Mouse (Mus musculus): ENCODE results near the gene Cdipt. TPM values are rescaled to one million over a fixed set of nuclear protein-coding genes. Genes with fewer than 3 reads are reported as not detected.

The Cdipt gene
- 251 and 278 TPM in 2 replicates for polyA plus RNA-seq (2012; rRNA removed; ENCODE audit: low replicate concordance)

GRCm38 (mm10) chr7:126975893-126975949 is at the start of gene Cdipt:
Gene Cdipt, plus strand, starts transcription at chr7:126975914.

GRCm38 (mm10) chr7:126928384-126929037 is 47.2 kb upstream of the Cdipt start, which contains the start of gene Kctd13:
Gene Kctd13, plus strand, starts transcription at chr7:126928879.

GRCm38 (mm10) chr7:126949403-126949792 is 26.3 kb upstream of the Cdipt start, which contains the start of gene Asphd1:
Gene Asphd1, minus strand, starts transcription at chr7:126949582.

GRCm38 (mm10) chr7:126949793-126950646 is 25.7 kb upstream of the Cdipt start, which contains the start of gene Sez6l2:
Gene Sez6l2, plus strand, starts transcription at chr7:126950563.

GRCm38 (mm10) chr7:126975950-126976866 is 494 bp downstream of the Cdipt start, which contains the start of gene Cdiptos:
Gene Cdiptos, minus strand, starts transcription at chr7:126976098.

GRCm38 (mm10) chr7:127014320-127014719 is 38.6 kb downstream of the Cdipt start, which contains the start of gene Mvp:
Gene Mvp, minus strand, starts transcription at chr7:127014621.

GRCm38 (mm10) chr7:127016481-127016485 is 40.6 kb downstream of the Cdipt start, which contains the start of gene Pagr1b:
Gene Pagr1b, minus strand, starts transcription at chr7:127016484.

GRCm38 (mm10) chr7:127016971-127017949 is 41.5 kb downstream of the Cdipt start, which contains the start of gene Pagr1a:
Gene Pagr1a, minus strand, starts transcription at chr7:127017352.

GRCm38 (mm10) chr7:127020901-127021562 is 45.3 kb downstream of the Cdipt start, which contains the start of the genes Gm42742 and Prrt2:
Gene Gm42742, minus strand, starts transcription at chr7:127021097.
Gene Prrt2, minus strand, starts transcription at chr7:127021211.

GRCm38 (mm10) chr7:127026984-127027726 is 51.4 kb downstream of the Cdipt start, which contains the start of gene Maz:
Gene Maz, minus strand, starts transcription at chr7:127027037.

Other genes starting within 250 kb of the Cdipt start
- 204 and 252 TPM in 2 replicates for gene Mapk3, start 216.3 kb upstream of the Cdipt start, polyA plus RNA-seq (2012; rRNA removed; ENCODE audit: low replicate concordance)
- gene Gdpd3, start 209.6 kb upstream of the Cdipt start, polyA plus RNA-seq (2012; rRNA removed; ENCODE audit: low replicate concordance), result 40.1 and 57.3 TPM in 2 replicates
- gene Ypel3, start 199.0 kb upstream of the Cdipt start, polyA plus RNA-seq (2012; rRNA removed; ENCODE audit: low replicate concordance), result 391 and 922 TPM in 2 replicates
- 11.6 and 16.3 TPM in 2 replicates for gene Tbx6, start 194.4 kb upstream of the Cdipt start, polyA plus RNA-seq (2012; rRNA removed; ENCODE audit: low replicate concordance)
- 180 and 199 TPM in 2 replicates for gene Ppp4c, start 183.4 kb upstream of the Cdipt start, polyA plus RNA-seq (2012; rRNA removed; ENCODE audit: low replicate concordance)
- gene Fam57b, start 178.2 kb upstream of the Cdipt start, polyA plus RNA-seq (2012; rRNA removed; ENCODE audit: low replicate concordance), result 44.5 and 50.4 TPM in 2 replicates
- gene 4930451I11Rik, start 144.3 kb upstream of the Cdipt start, polyA plus RNA-seq (2012; rRNA removed; ENCODE audit: low replicate concordance), result not detected in 2 replicates
- 0.04 TPM in 1 of 2 replicates, not detected in the other for gene Doc2a, start 128.5 kb upstream of the Cdipt start, polyA plus RNA-seq (2012; rRNA removed; ENCODE audit: low replicate concordance)
- 2.8 and 3.3 TPM in 2 replicates for gene Hirip3, start 113.9 kb upstream of the Cdipt start, polyA plus RNA-seq (2012; rRNA removed; ENCODE audit: low replicate concordance)
- 67.6 and 89.1 TPM in 2 replicates for gene Ino80e, start 113.5 kb upstream of the Cdipt start, polyA plus RNA-seq (2012; rRNA removed; ENCODE audit: low replicate concordance)
- gene Taok2, start 91.2 kb upstream of the Cdipt start, polyA plus RNA-seq (2012; rRNA removed; ENCODE audit: low replicate concordance), result 75.5 and 171 TPM in 2 replicates
- gene Tmem219, start 53.0 kb upstream of the Cdipt start, polyA plus RNA-seq (2012; rRNA removed; ENCODE audit: low replicate concordance), result 96.1 and 130 TPM in 2 replicates
- 24.1 and 31.6 TPM in 2 replicates for gene Kctd13, start 47.0 kb upstream of the Cdipt start, polyA plus RNA-seq (2012; rRNA removed; ENCODE audit: low replicate concordance)
- 0.20 and 0.35 TPM in 2 replicates for gene Asphd1, start 26.3 kb upstream of the Cdipt start, polyA plus RNA-seq (2012; rRNA removed; ENCODE audit: low replicate concordance)
- 3.1 and 3.5 TPM in 2 replicates for gene Sez6l2, start 25.4 kb upstream of the Cdipt start, polyA plus RNA-seq (2012; rRNA removed; ENCODE audit: low replicate concordance)
- 0.82 and 3.2 TPM in 2 replicates for gene Cdiptos, start 184 bp downstream of the Cdipt start, polyA plus RNA-seq (2012; rRNA removed; ENCODE audit: low replicate concordance)
- 90.2 and 123 TPM in 2 replicates for gene Mvp, start 38.7 kb downstream of the Cdipt start, polyA plus RNA-seq (2012; rRNA removed; ENCODE audit: low replicate concordance)
- gene Pagr1b, start 40.6 kb downstream of the Cdipt start, polyA plus RNA-seq (2012; rRNA removed; ENCODE audit: low replicate concordance), result 2.4 and 3.3 TPM in 2 replicates
- gene Pagr1a, start 41.4 kb downstream of the Cdipt start, polyA plus RNA-seq (2012; rRNA removed; ENCODE audit: low replicate concordance), result 0.93 and 1.2 TPM in 2 replicates
- gene Gm42742, start 45.2 kb downstream of the Cdipt start, polyA plus RNA-seq (2012; rRNA removed; ENCODE audit: low replicate concordance), result 26.4 and 46.4 TPM in 2 replicates
- gene Prrt2, start 45.3 kb downstream of the Cdipt start, polyA plus RNA-seq (2012; rRNA removed; ENCODE audit: low replicate concordance), result 22.2 and 31.3 TPM in 2 replicates
- gene Maz, start 51.1 kb downstream of the Cdipt start, polyA plus RNA-seq (2012; rRNA removed; ENCODE audit: low replicate concordance), result 126 and 431 TPM in 2 replicates
- 1.8 and 2.1 TPM in 2 replicates for gene Kif22, start 66.6 kb downstream of the Cdipt start, polyA plus RNA-seq (2012; rRNA removed; ENCODE audit: low replicate concordance)
- 0.34 TPM in 1 of 2 replicates, not detected in the other for gene Zg16, start 111.4 kb downstream of the Cdipt start, polyA plus RNA-seq (2012; rRNA removed; ENCODE audit: low replicate concordance)
- gene AI467606, start 115.4 kb downstream of the Cdipt start, polyA plus RNA-seq (2012; rRNA removed; ENCODE audit: low replicate concordance), result 52.3 and 188 TPM in 2 replicates
- gene Qprt, start 146.3 kb downstream of the Cdipt start, polyA plus RNA-seq (2012; rRNA removed; ENCODE audit: low replicate concordance), result 7.9 and 9.5 TPM in 2 replicates
- 27.8 and 37.7 TPM in 2 replicates for gene Spn, start 161.9 kb downstream of the Cdipt start, polyA plus RNA-seq (2012; rRNA removed; ENCODE audit: low replicate concordance)
- gene Cd2bp2, start 220.1 kb downstream of the Cdipt start, polyA plus RNA-seq (2012; rRNA removed; ENCODE audit: low replicate concordance), result 20.9 and 26.3 TPM in 2 replicates
- gene Tbc1d10b, start 232.6 kb downstream of the Cdipt start, polyA plus RNA-seq (2012; rRNA removed; ENCODE audit: low replicate concordance), result 33.9 and 43.0 TPM in 2 replicates
- gene Mylpf, start 233.0 kb downstream of the Cdipt start, polyA plus RNA-seq (2012; rRNA removed; ENCODE audit: low replicate concordance), result 1.2 and 1,692 TPM in 2 replicates

All from mammary gland, adult 2 months (tissue).